Mouse (Mus musculus) ES-Bruce4 (cell line): Measurements from ENCODE around the gene Prss32.

ENCODE experiments used
- CTCF ChIP-seq: IDR thresholded peaks from one replicate; pipeline ENCODE4 v1.8.1; 2011; ENCODE audit warnings: low read depth, low read length
- EP300 ChIP-seq: IDR thresholded peaks from 2 replicates; pipeline ENCODE4 v1.6.1; 2011; ENCODE audit warnings: low read depth, low read length; ENCODE audit not compliant: insufficient read depth
- POLR2A ChIP-seq: IDR thresholded peaks from one replicate; pipeline ENCODE4 v1.8.1; 2011; ENCODE audit warnings: low read length; ENCODE audit not compliant: insufficient read depth

DNA sequence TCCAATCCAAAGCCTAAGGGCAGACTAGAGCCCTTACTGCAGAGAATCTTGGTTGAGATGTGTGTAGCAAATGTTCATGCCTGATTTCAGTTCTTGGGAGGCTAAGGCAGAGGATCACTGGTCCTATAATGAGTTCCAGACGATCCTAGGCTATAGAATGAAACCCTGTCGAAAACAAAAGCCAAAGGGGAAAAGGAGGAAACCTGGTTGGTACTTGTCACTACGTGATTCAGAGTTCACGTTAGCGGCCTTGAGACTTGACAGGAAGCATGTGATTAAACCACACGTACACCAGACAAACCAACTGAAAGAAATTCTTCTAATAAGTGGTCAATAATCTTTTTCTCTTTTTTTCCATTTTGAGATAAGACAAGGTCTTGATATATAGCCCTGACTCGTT lies 46.3 kb upstream of the Prss32 start:
- TF ChIP-seq CTCF (no peak), POLR2A (no peak), EP300 (no peak)
